Mouse (Mus musculus): Measurements from ENCODE around the gene Olfr615. TPM values are rescaled to one million over a fixed set of nuclear protein-coding genes. Genes with fewer than 3 reads are reported as not detected.

Gene Olfr615
- polyA plus RNA-seq (2012; rRNA removed) = not detected in 2 replicates

GRCm38 (mm10) chr7:103555779-103556178 lies at the start of gene Olfr615:
Gene Olfr615 (plus strand): TSS chr7:103556079.

DNA sequence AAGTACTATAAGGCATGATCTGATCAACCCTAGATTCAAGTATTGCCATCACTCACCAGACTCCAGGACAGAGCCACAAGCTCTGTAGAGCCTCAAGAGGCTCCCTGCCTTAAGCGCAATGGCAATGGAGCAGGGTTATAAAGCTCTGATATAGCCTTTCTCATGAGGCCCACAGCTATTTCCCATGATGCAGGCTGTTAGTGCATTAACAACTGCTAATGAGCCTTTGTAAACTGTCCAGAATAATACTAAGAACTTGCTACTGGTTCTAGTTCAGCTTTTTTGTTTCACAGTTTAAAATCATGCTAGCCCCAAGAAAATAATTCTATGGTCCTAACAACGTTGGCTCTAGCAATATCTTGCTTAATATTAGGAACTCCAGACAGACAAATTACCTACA lies 43.9 kb upstream of the Olfr615 start, which contains the start of gene Olfr610:
TSS of gene Olfr610 (minus strand) at position 101 of the 400 bp plus-strand sequence.

GRCm38 (mm10) chr7:103520746-103521145 lies 35.1 kb upstream of the Olfr615 start, which contains the start of gene Olfr611:
Gene Olfr611 (minus strand): TSS chr7:103520846.

DNA sequence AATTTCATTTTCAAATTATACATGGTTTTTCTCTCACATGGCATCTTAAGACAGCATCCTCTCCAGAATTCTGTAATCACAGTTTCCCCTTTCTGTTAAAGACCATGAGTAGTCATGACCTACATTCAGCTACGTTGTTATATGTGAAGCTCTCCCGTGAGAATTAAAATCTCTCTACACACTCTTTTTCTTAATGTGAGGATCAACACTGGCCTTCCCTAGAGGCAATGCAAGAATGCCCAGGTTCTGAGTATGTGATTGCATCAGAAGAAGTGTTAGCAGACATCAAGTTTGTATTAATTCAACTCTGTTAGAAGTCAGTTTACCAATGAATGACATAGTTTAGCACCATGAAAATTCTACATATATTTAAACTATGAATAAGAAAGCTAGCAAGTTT lies 13.3 kb upstream of the Olfr615 start, which contains the start of gene Olfr612:
TSS of gene Olfr612 (minus strand) at position 101 of the 400 bp plus-strand sequence.

GRCm38 (mm10) chr7:103547774-103548173 lies 8.1 kb upstream of the Olfr615 start, which contains the start of gene Olfr613:
Gene Olfr613 (plus strand): TSS chr7:103548074.

DNA sequence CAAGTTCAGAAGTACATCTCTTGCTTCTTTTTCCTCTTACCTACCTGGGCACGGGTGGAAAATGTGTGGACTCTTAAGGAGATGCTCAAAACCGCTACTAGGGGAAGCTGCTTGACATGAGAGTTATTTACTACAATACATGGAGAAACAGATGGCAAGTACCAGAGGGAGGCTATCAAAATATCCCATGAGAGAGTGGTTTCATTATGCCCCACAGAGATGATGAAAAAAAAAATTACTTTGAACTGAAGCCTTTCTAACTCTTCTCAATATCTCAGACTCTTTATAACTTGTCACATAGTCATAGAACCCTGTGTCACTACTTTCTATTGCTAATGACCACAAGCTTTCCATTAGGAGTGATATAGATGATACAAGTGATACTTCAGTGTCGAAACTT lies 13.2 kb downstream of the Olfr615 start, which contains the start of gene Olfr616:
TSS of gene Olfr616 (minus strand) at position 101 of the 400 bp plus-strand sequence.

DNA sequence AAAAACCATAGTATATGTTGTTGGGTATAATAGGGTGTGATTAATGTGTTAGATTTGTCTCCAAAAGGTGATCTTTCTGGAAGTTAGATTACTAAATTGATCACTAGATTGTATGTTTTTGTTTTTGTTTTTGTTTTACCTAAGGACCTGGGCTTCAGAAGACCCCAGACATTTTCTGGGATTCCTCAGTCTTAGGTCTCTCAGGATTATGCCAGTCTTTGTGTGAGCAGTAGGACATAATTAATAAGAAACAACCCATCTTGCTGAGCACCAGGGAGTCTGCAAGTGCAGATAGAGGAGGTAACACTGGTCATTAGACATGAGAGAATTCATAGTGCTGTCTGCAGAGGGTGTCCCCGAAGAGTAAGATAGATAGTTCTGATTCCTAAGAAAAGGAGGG lies 16.9 kb downstream of the Olfr615 start, which contains the start of gene Olfr617:
TSS of gene Olfr617 (plus strand) at position 301 of the 400 bp plus-strand sequence.

DNA sequence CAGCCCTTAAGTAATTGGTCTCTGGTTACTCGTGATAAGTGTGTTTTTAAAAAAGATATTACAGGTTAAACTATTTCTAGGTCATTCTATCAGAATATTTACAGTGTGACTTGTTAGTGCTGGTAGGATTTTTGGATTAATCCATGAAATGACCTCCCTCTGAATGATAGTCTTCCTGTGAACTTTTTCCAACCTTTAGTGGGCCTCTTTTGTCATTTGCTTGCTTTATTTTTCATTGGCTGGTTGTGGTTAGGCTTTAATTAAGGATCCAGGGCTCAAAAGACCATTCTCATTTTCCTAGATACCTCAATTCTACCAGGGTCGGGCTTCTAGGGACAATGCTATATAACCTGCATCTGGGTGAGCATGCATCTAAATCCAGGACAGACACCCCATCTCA lies 33.9 kb downstream of the Olfr615 start, which contains the start of gene Olfr618:
TSS of gene Olfr618 (plus strand) at position 301 of the 400 bp plus-strand sequence.

DNA sequence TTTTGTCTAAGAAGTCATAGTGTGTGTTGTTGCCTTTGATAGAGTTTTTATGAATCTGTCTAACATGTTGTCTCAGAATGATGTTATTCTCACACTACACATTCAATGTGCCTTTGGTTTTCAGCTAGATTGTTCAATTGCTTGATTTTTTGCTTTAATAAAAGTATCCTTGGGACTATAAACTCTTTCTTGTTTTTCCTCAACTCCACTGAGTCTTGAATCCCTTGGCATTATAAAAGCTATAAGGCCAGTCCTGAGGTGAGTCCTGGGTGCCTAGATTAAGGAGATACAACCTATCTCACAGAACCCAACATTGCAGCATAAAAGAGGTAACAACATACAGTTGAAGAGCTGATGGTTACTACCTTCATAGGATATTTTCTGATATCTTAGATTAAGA lies 44.4 kb downstream of the Olfr615 start, which contains the start of gene Olfr619:
TSS of gene Olfr619 (plus strand) at position 301 of the 400 bp plus-strand sequence.

DNA sequence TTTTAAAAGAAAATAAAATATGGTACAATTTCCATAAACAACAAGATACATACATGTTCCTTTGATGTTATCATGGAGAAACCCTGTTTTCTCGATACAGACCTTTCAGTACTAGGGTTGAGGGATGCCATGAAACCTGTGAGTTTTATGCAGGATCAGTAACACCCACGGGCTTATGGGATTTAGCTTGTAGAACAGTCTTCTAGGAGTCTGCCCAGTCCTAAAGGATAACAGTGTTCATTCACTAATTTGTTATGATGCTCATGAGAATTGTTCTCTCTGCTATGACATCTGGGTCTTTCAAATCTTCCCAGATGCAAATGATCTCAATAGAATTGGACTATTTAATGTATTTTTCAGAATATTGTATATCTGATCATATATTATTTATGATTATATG lies 56.6 kb downstream of the Olfr615 start, which contains the start of gene Olfr620:
TSS of gene Olfr620 (minus strand) at position 101 of the 400 bp plus-strand sequence.

Other genes starting within 250 kb of the Olfr615 start
- gene Olfr597, start 239.8 kb upstream of the Olfr615 start, polyA plus RNA-seq (2012; rRNA removed) = not detected in 2 replicates
- not detected in 2 replicates for gene Olfr598, start 232.5 kb upstream of the Olfr615 start, polyA plus RNA-seq (2012; rRNA removed)
- not detected in 2 replicates for gene Olfr599, start 220.2 kb upstream of the Olfr615 start, polyA plus RNA-seq (2012; rRNA removed)
- not detected in 2 replicates for gene Olfr600, start 206.4 kb upstream of the Olfr615 start, polyA plus RNA-seq (2012; rRNA removed)
- gene Olfr601, start 193.4 kb upstream of the Olfr615 start, polyA plus RNA-seq (2012; rRNA removed) = not detected in 2 replicates
- gene Olfr603, start 169.9 kb upstream of the Olfr615 start, polyA plus RNA-seq (2012; rRNA removed) = not detected in 2 replicates
- not detected in 2 replicates for gene Usp17lc, start 141.0 kb upstream of the Olfr615 start, polyA plus RNA-seq (2012; rRNA removed)
- gene Olfr605, start 110.6 kb upstream of the Olfr615 start, polyA plus RNA-seq (2012; rRNA removed) = not detected in 2 replicates
- gene Olfr606, start 107.0 kb upstream of the Olfr615 start, polyA plus RNA-seq (2012; rRNA removed) = not detected in 2 replicates
- not detected in 2 replicates for gene Olfr607, start 91.9 kb upstream of the Olfr615 start, polyA plus RNA-seq (2012; rRNA removed)
- gene Olfr608, start 86.2 kb upstream of the Olfr615 start, polyA plus RNA-seq (2012; rRNA removed) = not detected in 2 replicates
- not detected in 2 replicates for gene Olfr609, start 58.0 kb upstream of the Olfr615 start, polyA plus RNA-seq (2012; rRNA removed)
- not detected in 2 replicates for gene Olfr610, start 44.0 kb upstream of the Olfr615 start, polyA plus RNA-seq (2012; rRNA removed)
- gene Olfr611, start 35.2 kb upstream of the Olfr615 start, polyA plus RNA-seq (2012; rRNA removed) = not detected in 2 replicates
- gene Olfr612, start 13.4 kb upstream of the Olfr615 start, polyA plus RNA-seq (2012; rRNA removed) = not detected in 2 replicates
- gene Olfr613, start 8.0 kb upstream of the Olfr615 start, polyA plus RNA-seq (2012; rRNA removed) = not detected in 2 replicates
- not detected in 2 replicates for gene Olfr616, start 13.1 kb downstream of the Olfr615 start, polyA plus RNA-seq (2012; rRNA removed)
- not detected in 2 replicates for gene Olfr617, start 17.0 kb downstream of the Olfr615 start, polyA plus RNA-seq (2012; rRNA removed)
- gene Olfr618, start 34.0 kb downstream of the Olfr615 start, polyA plus RNA-seq (2012; rRNA removed) = not detected in 2 replicates
- gene Olfr619, start 44.5 kb downstream of the Olfr615 start, polyA plus RNA-seq (2012; rRNA removed) = not detected in 2 replicates
- not detected in 2 replicates for gene Olfr620, start 56.5 kb downstream of the Olfr615 start, polyA plus RNA-seq (2012; rRNA removed)
- not detected in 2 replicates for gene Olfr622, start 86.6 kb downstream of the Olfr615 start, polyA plus RNA-seq (2012; rRNA removed)
- gene Olfr623, start 107.6 kb downstream of the Olfr615 start, polyA plus RNA-seq (2012; rRNA removed) = not detected in 2 replicates
- not detected in 2 replicates for gene Olfr624, start 115.1 kb downstream of the Olfr615 start, polyA plus RNA-seq (2012; rRNA removed)
- gene Olfr625-ps1, start 126.6 kb downstream of the Olfr615 start, polyA plus RNA-seq (2012; rRNA removed) = not detected in 2 replicates
- gene Olfr243, start 158.6 kb downstream of the Olfr615 start, polyA plus RNA-seq (2012; rRNA removed) = not detected in 2 replicates
- gene Olfr628, start 174.3 kb downstream of the Olfr615 start, polyA plus RNA-seq (2012; rRNA removed) = not detected in 2 replicates
- not detected in 2 replicates for gene Olfr629, start 188.9 kb downstream of the Olfr615 start, polyA plus RNA-seq (2012; rRNA removed)
- not detected in 2 replicates for gene Olfr630, start 201.3 kb downstream of the Olfr615 start, polyA plus RNA-seq (2012; rRNA removed)
- gene Olfr69, start 215.5 kb downstream of the Olfr615 start, polyA plus RNA-seq (2012; rRNA removed) = not detected in 2 replicates
- gene Olfr68, start 223.6 kb downstream of the Olfr615 start, polyA plus RNA-seq (2012; rRNA removed) = not detected in 2 replicates
- not detected in 2 replicates for gene Olfr67, start 235.7 kb downstream of the Olfr615 start, polyA plus RNA-seq (2012; rRNA removed)

Measured in colon, adult 2 months (tissue).